Mouse (Mus musculus) lung, embryonic 14.5 days (tissue): ENCODE data around the gene Apbb2. TPM values are rescaled to one million over a fixed set of nuclear protein-coding genes. Genes with fewer than 3 reads are reported as not detected.
"Not testable (repeated sequence)": the region's sequence is repeated elsewhere in the genome, so short reads cannot be mapped to it uniquely, and the experiment has no call there.

Source experiments
- ATAC-seq: fragments of 200-750 bp; cut with Nextera tagmentation; 2 replicates; pipeline ENCODE4 v1.8.0; 2017; ENCODE audit warnings: mild to moderate bottlenecking, moderate TSS enrichment, moderate library complexity; ENCODE audit not compliant: insufficient read depth
- DNase-seq: peaks from one replicate; pipeline ENCODE4 v3.0.0-alpha.2; 2015
- H3K27ac ChIP-seq: fragments of 300-500 bp; sonication (generic); 2 replicates; pipeline ENCODE4 v1.5.1; 2014; ENCODE audit warnings: low read depth, mild to moderate bottlenecking, moderate library complexity
- H3K27me3 ChIP-seq: fragments of 300-500 bp; sonication (generic); 2 replicates; pipeline ENCODE4 v1.6.1; 2014; ENCODE audit warnings: low read length, control low read depth; ENCODE audit not compliant: insufficient read depth
- H3K36me3 ChIP-seq: fragments of 300-500 bp; sonication (generic); 2 replicates; pipeline ENCODE4 v1.6.1; 2014; ENCODE audit warnings: control low read depth; ENCODE audit not compliant: insufficient read depth
- H3K4me1 ChIP-seq: fragments of 300-500 bp; sonication (generic); 2 replicates; pipeline ENCODE4 v1.6.1; 2014; ENCODE audit warnings: antibody characterized with exemption, control low read depth; ENCODE audit not compliant: insufficient read depth
- H3K4me2 ChIP-seq: fragments of 300-500 bp; sonication (generic); 2 replicates; pipeline ENCODE4 v1.6.1; 2014; ENCODE audit warnings: mild to moderate bottlenecking
- H3K4me3 ChIP-seq: fragments of 300-500 bp; sonication (generic); 2 replicates; pipeline ENCODE4 v1.5.1; 2014; ENCODE audit warnings: low read depth, low read length
- H3K9ac ChIP-seq: fragments of 300-500 bp; sonication (generic); 2 replicates; pipeline ENCODE4 v1.6.1; 2014
- H3K9me3 ChIP-seq: fragments of 300-500 bp; sonication (generic); 2 replicates; pipeline ENCODE4 v1.6.1; 2016; ENCODE audit warnings: low read depth, low read length, control low read depth
- CTCF ChIP-seq: IDR thresholded peaks from 2 replicates; pipeline ENCODE4 v1.5.1; 2016; ENCODE audit warnings: antibody characterized with exemption, low read depth
- whole genome bisulfite sequencing: fragments of 180-500 bp; shearing (Covaris S2); extraction: QIAGEN DNeasy Blood & Tissue Kit; methylation state at CpG from one replicate; pipeline ENCODE4 v1.1.7; 2014; 5-methylcytosine and 5-hydroxymethylcytosine counted together
- polyA plus RNA-seq: library from polyadenylated mRNA; unstranded; fragments of >200 nt; fragmentation: Nextera tagmentation; extraction: Ambion mirVana; gene quantifications from 2 replicates; pipeline ENCODE4 v1.2.1, GENCODE M21; 2014

Apbb2 gene
- polyA plus RNA-seq, 1 experiment from 2014 or later = 54.6 TPM

GRCm38 (mm10) chr5:66259756-66260448, 358.7 kb downstream of the Apbb2 start, which contains the start of gene Nsun7:
Nsun7 (plus strand) TSS chr5:66259897.
- peak; percentile 95 for ATAC-seq
- H3K36me3 ChIP-seq = no peaks in the 10 kb centered on the region
- H3K9ac ChIP-seq = peak within 1 kb of the TSS; percentile 56
- peak within 1 kb of the TSS; percentile 76 for H3K4me2 ChIP-seq
- WGBS = 1% methylated on average over 44 of the region's 44 CpGs
- peak within 1 kb of the TSS; percentile 58 for H3K4me3 ChIP-seq
- no peak for DNase-seq
- no peak; the same call in 1 of the 2 replicates for TF ChIP-seq CTCF
- no peaks in the 10 kb centered on the region for H3K9me3 ChIP-seq
- peak within 1 kb of the TSS; percentile 52 for H3K27ac ChIP-seq
- no peaks in the 10 kb centered on the region for H3K27me3 ChIP-seq
- H3K4me1 ChIP-seq = no peaks in the 10 kb centered on the region

GRCm38 (mm10) chr5:66259431-66259755, 359.2 kb downstream of the Apbb2 start:
- H3K9me3 ChIP-seq, H3K27me3 ChIP-seq, H3K27ac ChIP-seq, H3K4me1 ChIP-seq, ATAC-seq, H3K36me3 ChIP-seq: not testable (repeated sequence)
- Histone ChIP-seq H3K4me2 (peak overlapping the region; percentile 76), H3K9ac (peak overlapping the region; percentile 56; the same call in 1 of the 2 replicates), H3K4me3 (peak overlapping the region; percentile 58)
- 4% methylated on average over 5 of the region's 5 CpGs for WGBS
- DNase-seq = peak; percentile 86

GRCm38 (mm10) chr5:66259000-66259399, 359.6 kb downstream of the Apbb2 start:
- Histone ChIP-seq H3K9ac (no peak overlapping the region), H3K9me3 (no peaks in the 10 kb centered on the region), H3K4me1 (no peaks in the 10 kb centered on the region), H3K36me3 (no peaks in the 10 kb centered on the region), H3K27ac (no peak overlapping the region), H3K27me3 (no peaks in the 10 kb centered on the region), H3K4me3 (no peak overlapping the region), H3K4me2 (no peak overlapping the region)
- whole genome bisulfite sequencing = 68% methylated on average over 2 of the region's 2 CpGs
- DNase-seq (no peak), ATAC-seq (no peak)
- TF ChIP-seq CTCF = no peak

GRCm38 (mm10) chr5:66255044-66255443, 363.5 kb downstream of the Apbb2 start:
- WGBS = 79% methylated on average over 10 of the region's 10 CpGs
- no peak overlapping the region for H3K4me2 ChIP-seq

GRCm38 (mm10) chr5:66253219-66253618, 365.4 kb downstream of the Apbb2 start:
- TF ChIP-seq CTCF = peak; percentile 18; the same call in 1 of the 2 replicates
- ATAC-seq = no peak
- H3K9me3 ChIP-seq = no peaks in the 10 kb centered on the region
- WGBS = 67% methylated on average over 5 of the region's 5 CpGs
- peak; percentile 21 for DNase-seq
- H3K36me3 ChIP-seq = no peaks in the 10 kb centered on the region
- H3K27ac ChIP-seq = no peak overlapping the region
- H3K4me1 ChIP-seq = no peaks in the 10 kb centered on the region
- H3K4me2 ChIP-seq = no peak overlapping the region
- no peaks in the 10 kb centered on the region for H3K27me3 ChIP-seq
- H3K4me3 ChIP-seq = no peak overlapping the region
- no peak overlapping the region for H3K9ac ChIP-seq

More at GRCm38 (mm10) chr5:66255044-66255443, 363.5 kb downstream of the Apbb2 start:
- Histone ChIP-seq H3K4me3 (no peak overlapping the region), H3K4me1 (no peaks in the 10 kb centered on the region), H3K27ac (no peak overlapping the region), H3K36me3 (no peaks in the 10 kb centered on the region), H3K9me3 (no peaks in the 10 kb centered on the region), H3K27me3 (no peaks in the 10 kb centered on the region), H3K9ac (no peak overlapping the region)
- no peak for ATAC-seq
- TF ChIP-seq CTCF = no peak
- DNase-seq = no peak

Other genes starting within 250 kb of the Apbb2 start
- 60.5 and 61.0 TPM in 2 replicates for gene Uchl1, start 57.3 kb upstream of the Apbb2 start, polyA plus RNA-seq
- gene Limch1, start 127.0 kb upstream of the Apbb2 start, polyA plus RNA-seq = 67.8 and 70.5 TPM in 2 replicates